9 mouse cellular contexts compared by ENCODE assay signal in genomic region chr1:82287776-82288325, GRCm38 (mm10). TPM values are rescaled to one million over a fixed set of nuclear protein-coding genes. Genes with fewer than 3 reads are reported as not detected.
DNase-seq lines count a peak whose midpoint lies in the region; ATAC-seq and TF ChIP-seq lines count a peak whose summit lies in the region.
"Had no signal": no experiment of that assay in that cellular context is flagged by ENCODE, and none has a peak within 500 bp of the region (broad histone marks: within the 10 kb centered on the region; RNA-seq: fewer than 3 reads in every experiment).

No protein-coding gene starts in this region.

- no peak for TF ChIP-seq CTCF in lung, embryonic 14.5 days (IDR thresholded peaks at IDR 0.05; ENCODE audit: low read depth)

- 67% methylated on average over 16 of the region's 16 CpGs for WGBS in lung, embryonic 14.5 days
- WGBS in forebrain, embryonic 15.5 days = 88% methylated on average over 16 of the region's 16 CpGs
- 88% methylated on average over 16 of the region's 16 CpGs for WGBS in hindbrain, embryonic 14.5 days
- WGBS in midbrain, embryonic 12.5 days = 89% methylated on average over 16 of the region's 16 CpGs

- DNase-seq in lung, embryonic 14.5 days = no peak
- DNase-seq in lung, adult 18-20 months = no peak
- no peak for DNase-seq in hindbrain, embryonic 14.5 days (ENCODE audit: low spot score)
- DNase-seq in embryo, embryonic 10.5 days (ENCODE audit: low spot score) = no peak
- DNase-seq in left cerebral cortex, postnatal 36 days (ENCODE audit: low spot score in 2 of 2) = no peak

- intact Hi-C loops in left cerebral cortex, postnatal 36 days (cut with DNase I) = no loop called here

- H3K9me3 ChIP-seq in lung, embryonic 14.5 days (ENCODE audit: low read depth, low read length) = no peaks in the 10 kb centered on the region
- H3K9me3 ChIP-seq in forebrain, embryonic 15.5 days = no peaks in the 10 kb centered on the region
- H3K9me3 ChIP-seq in hindbrain, embryonic 14.5 days (ENCODE audit: control insufficient read depth, low read length) = no peaks in the 10 kb centered on the region
- no peaks in the 10 kb centered on the region for H3K9me3 ChIP-seq in midbrain, embryonic 12.5 days

- H3K9ac ChIP-seq in lung, embryonic 14.5 days = peak overlapping the region; percentile 85
- peak overlapping the region; percentile 49 for H3K9ac ChIP-seq in forebrain, embryonic 15.5 days (replicated peaks)
- H3K9ac ChIP-seq in hindbrain, embryonic 14.5 days = peak overlapping the region; percentile 64; the same call in 1 of the 2 replicates
- 0 out of 2 replicates have a peak overlapping the region, but pooled peaks have one; percentile 12 for H3K9ac ChIP-seq in midbrain, embryonic 12.5 days (replicated peaks)

- H3K36me3 ChIP-seq in lung, embryonic 14.5 days (ENCODE audit: insufficient read depth) = peaks cover 27% of the 10 kb centered on the region
- H3K36me3 ChIP-seq in forebrain, embryonic 15.5 days = no peaks in the 10 kb centered on the region
- H3K36me3 ChIP-seq in hindbrain, embryonic 14.5 days (replicated peaks; ENCODE audit: control insufficient read depth, insufficient read depth) = 0 out of 2 replicates have a peak, but pooled peaks cover 6% of the 10 kb centered on the region
- peaks cover 14% of the 10 kb centered on the region for H3K36me3 ChIP-seq in midbrain, embryonic 12.5 days

- H3K27ac ChIP-seq in lung, embryonic 14.5 days (ENCODE audit: low read depth) = peak overlapping the region; percentile 20; the same call in 1 of the 2 replicates
- H3K27ac ChIP-seq in forebrain, embryonic 15.5 days (replicated peaks) = no peak overlapping the region
- no peak overlapping the region for H3K27ac ChIP-seq in hindbrain, embryonic 14.5 days
- H3K27ac ChIP-seq in midbrain, embryonic 12.5 days (replicated peaks) = no peak overlapping the region

- H3K4me3 ChIP-seq in lung, embryonic 14.5 days (ENCODE audit: low read depth, low read length) = peak overlapping the region; percentile 62
- H3K4me3 ChIP-seq in forebrain, embryonic 15.5 days = peak overlapping the region; percentile 84
- peak overlapping the region; percentile 68 for H3K4me3 ChIP-seq in hindbrain, embryonic 14.5 days (replicated peaks; ENCODE audit: low read length)
- peak overlapping the region; percentile 41 for H3K4me3 ChIP-seq in midbrain, embryonic 12.5 days

- H3K4me2 ChIP-seq in lung, embryonic 14.5 days = peak overlapping the region; percentile 79
- H3K4me2 ChIP-seq in forebrain, embryonic 15.5 days (replicated peaks) = peak overlapping the region; percentile 76
- peak overlapping the region; percentile 90 for H3K4me2 ChIP-seq in hindbrain, embryonic 14.5 days (replicated peaks)
- peak overlapping the region; percentile 63 for H3K4me2 ChIP-seq in midbrain, embryonic 12.5 days (replicated peaks)

- H3K4me1 ChIP-seq in lung, embryonic 14.5 days (ENCODE audit: insufficient read depth) = peaks cover 17% of the 10 kb centered on the region
- peaks cover 71% of the 10 kb centered on the region for H3K4me1 ChIP-seq in forebrain, embryonic 15.5 days
- H3K4me1 ChIP-seq in hindbrain, embryonic 14.5 days (replicated peaks; ENCODE audit: control insufficient read depth, insufficient read depth, low read length) = peaks cover 58% of the 10 kb centered on the region
- H3K4me1 ChIP-seq in midbrain, embryonic 12.5 days = peaks cover 63% of the 10 kb centered on the region

- H3K27me3 ChIP-seq in lung, embryonic 14.5 days (ENCODE audit: insufficient read depth, low read length) = no peaks in the 10 kb centered on the region
- no peaks in the 10 kb centered on the region for H3K27me3 ChIP-seq in forebrain, embryonic 15.5 days
- no peaks in the 10 kb centered on the region for H3K27me3 ChIP-seq in hindbrain, embryonic 14.5 days (ENCODE audit: control insufficient read depth, insufficient read depth, low read length)
- H3K27me3 ChIP-seq in midbrain, embryonic 12.5 days = no peaks in the 10 kb centered on the region

- ATAC-seq in lung, embryonic 14.5 days (ENCODE audit: insufficient read depth) = no peak
- no peak for ATAC-seq in forebrain, embryonic 15.5 days (replicated peaks)
- no peak for ATAC-seq in hindbrain, embryonic 14.5 days (ENCODE audit: low FRiP score)
- no peak for ATAC-seq in midbrain, embryonic 12.5 days (ENCODE audit: low FRiP score, low read depth)
- no peak for ATAC-seq in megakaryocyte, adult 5-6 weeks (ENCODE audit: poor library complexity, severe bottlenecking)

RNA-seq across cellular contexts. Expression of gene Irs1, which starts 3.4 kb away (rescaled TPM):
- polyA plus RNA-seq in lung, embryonic 14.5 days (2014; fragmentation: Nextera tagmentation; extraction: Ambion mirVana) = 17.6 and 19.5 TPM in 2 replicates
- 9.1 and 10.4 TPM in 2 replicates for polyA plus RNA-seq in forebrain, embryonic 15.5 days (2015; fragmentation: Nextera tagmentation; extraction: Ambion mirVana)
- polyA plus RNA-seq in hindbrain, embryonic 14.5 days (2014; fragmentation: Nextera tagmentation; extraction: Ambion mirVana) = 10.2 and 11.2 TPM in 2 replicates
- polyA plus RNA-seq in midbrain, embryonic 12.5 days (2016; fragmentation: Nextera tagmentation; extraction: Ambion mirVana) = 11.5 and 11.7 TPM in 2 replicates
- total RNA-seq in megakaryocyte, adult 5-6 weeks (2015) = 0.02 and 0.07 TPM in 2 replicates
- 0.16 TPM in 1 of 2 replicates, not detected in the other for total RNA-seq in megakaryocyte, adult 5-6 weeks (2017)
- total RNA-seq in left cerebral cortex, postnatal 36 days (2021) = 10 to 100 TPM; 16.1 to 16.3 TPM

RNA-seq across cellular contexts. Expression of gene Rhbdd1, which starts 28.4 kb away (rescaled TPM):
- 6.4 and 7.6 TPM in 2 replicates for polyA plus RNA-seq in lung, embryonic 14.5 days (2014; fragmentation: Nextera tagmentation; extraction: Ambion mirVana)
- polyA plus RNA-seq in forebrain, embryonic 15.5 days (2015; fragmentation: Nextera tagmentation; extraction: Ambion mirVana) = 5.0 TPM in 2 replicates
- polyA plus RNA-seq in hindbrain, embryonic 14.5 days (2014; fragmentation: Nextera tagmentation; extraction: Ambion mirVana) = 2.6 and 3.1 TPM in 2 replicates
- polyA plus RNA-seq in midbrain, embryonic 12.5 days (2016; fragmentation: Nextera tagmentation; extraction: Ambion mirVana) = 9.0 and 10.2 TPM in 2 replicates
- 13.0 and 14.8 TPM in 2 replicates for total RNA-seq in megakaryocyte, adult 5-6 weeks (2015)
- 16.1 and 16.4 TPM in 2 replicates for total RNA-seq in megakaryocyte, adult 5-6 weeks (2017)
- 1 to 10 TPM; 6.6 to 7.7 TPM for total RNA-seq in left cerebral cortex, postnatal 36 days (2021)

RNA-seq across cellular contexts. Expression of gene Gm9747, which starts 54.9 kb away (rescaled TPM):
- 46.3 and 52.0 TPM in 2 replicates for polyA plus RNA-seq in lung, embryonic 14.5 days (2014; fragmentation: Nextera tagmentation; extraction: Ambion mirVana)
- 27.4 and 30.3 TPM in 2 replicates for polyA plus RNA-seq in forebrain, embryonic 15.5 days (2015; fragmentation: Nextera tagmentation; extraction: Ambion mirVana)
- polyA plus RNA-seq in hindbrain, embryonic 14.5 days (2014; fragmentation: Nextera tagmentation; extraction: Ambion mirVana) = 32.6 and 34.5 TPM in 2 replicates
- 24.9 and 26.4 TPM in 2 replicates for polyA plus RNA-seq in midbrain, embryonic 12.5 days (2016; fragmentation: Nextera tagmentation; extraction: Ambion mirVana)
- not detected in 2 replicates for total RNA-seq in megakaryocyte, adult 5-6 weeks (2015)
- total RNA-seq in megakaryocyte, adult 5-6 weeks (2017) = not detected in 2 replicates
- not detected for total RNA-seq in left cerebral cortex, postnatal 36 days (2021)
- total RNA-seq: heart, adult 18-20 months had no signal

Comparison
In these comparisons a context has a peak if more than half of its experiments do, and no peak if none do; other contexts are left out.
1. H3K9ac ChIP-seq: peak in every context shown above with its lines; median percentile 85 in lung, embryonic 14.5 days; 64 in hindbrain, embryonic 14.5 days; 49 in forebrain, embryonic 15.5 days; 12 in midbrain, embryonic 12.5 days.